Mouse (Mus musculus) neural tube, embryonic 14.5 days (tissue): ENCODE measurements around the gene D630003M21Rik. TPM values are rescaled to one million over a fixed set of nuclear protein-coding genes. Genes with fewer than 3 reads are reported as not detected.

ENCODE experiments used
- ATAC-seq: fragments of 200-750 bp; cut with Nextera tagmentation; 2 replicates; pipeline ENCODE4 v1.8.0; 2017; ENCODE audit warnings: low read depth, mild to moderate bottlenecking, moderate TSS enrichment, moderate library complexity
- H3K27ac ChIP-seq: fragments of 300-500 bp; sonication (generic); 2 replicates; pipeline ENCODE4 v1.5.1; 2014; ENCODE audit warnings: low read depth, mild to moderate bottlenecking, control low read depth, low read length, moderate library complexity, mixed read lengths
- H3K27me3 ChIP-seq: fragments of 300-500 bp; sonication (generic); 2 replicates; pipeline ENCODE4 v1.6.1; 2014; ENCODE audit warnings: low read length; ENCODE audit not compliant: control insufficient read depth, insufficient read depth
- H3K36me3 ChIP-seq: fragments of 300-500 bp; sonication (generic); 2 replicates; pipeline ENCODE4 v1.6.1; 2014; ENCODE audit warnings: low read length, mixed read lengths; ENCODE audit not compliant: control insufficient read depth, insufficient read depth
- H3K4me1 ChIP-seq: fragments of 300-500 bp; sonication (generic); 2 replicates; pipeline ENCODE4 v1.6.1; 2014; ENCODE audit warnings: low read length; ENCODE audit not compliant: control insufficient read depth, insufficient read depth
- H3K4me2 ChIP-seq: fragments of 300-500 bp; sonication (generic); 2 replicates; pipeline ENCODE4 v1.6.1; 2014; ENCODE audit warnings: mild to moderate bottlenecking, low read depth, low read length, control low read depth
- H3K4me3 ChIP-seq: fragments of 300-500 bp; sonication (generic); 2 replicates; pipeline ENCODE4 v1.5.1; 2014; ENCODE audit warnings: low read depth, low read length, control low read depth, mixed read lengths
- H3K9ac ChIP-seq: fragments of 300-500 bp; sonication (generic); replicated peaks from 2 replicates; pipeline ENCODE4 v1.6.1; 2014; ENCODE audit warnings: low read depth, mild to moderate bottlenecking, control low read depth, low read length, mixed read lengths
- H3K9me3 ChIP-seq: fragments of 300-500 bp; sonication (generic); 2 replicates; pipeline ENCODE4 v1.6.1; 2016; ENCODE audit warnings: low read length; ENCODE audit not compliant: control insufficient read depth
- WGBS: fragments of 180-500 bp; shearing (Covaris S2); extraction: QIAGEN DNeasy Blood & Tissue Kit; methylation state at CpG from one replicate; pipeline ENCODE4 v1.1.7; 2014; 5-methylcytosine and 5-hydroxymethylcytosine counted together
- polyA plus RNA-seq: library from polyadenylated mRNA; unstranded; fragments of >200 nt; fragmentation: Nextera tagmentation; extraction: Ambion mirVana; gene quantifications from 2 replicates; pipeline ENCODE4 v1.2.1, GENCODE M21; 2014

The D630003M21Rik gene
- polyA plus RNA-seq, 1 experiment from 2014 or later: 0.94 TPM

GRCm38 (mm10) chr2:158169771-158170170 is 59.3 kb downstream of the D630003M21Rik start:
- H3K27me3 ChIP-seq: no peaks in the 10 kb centered on the region
- H3K4me1 ChIP-seq: no peaks in the 10 kb centered on the region
- no peak overlapping the region for H3K9ac ChIP-seq
- ATAC-seq: no peak
- 92% methylated on average over 7 of the region's 7 CpGs for WGBS
- no peak overlapping the region for H3K27ac ChIP-seq
- no peak overlapping the region for H3K4me2 ChIP-seq
- no peaks in the 10 kb centered on the region for H3K9me3 ChIP-seq
- no peaks in the 10 kb centered on the region for H3K36me3 ChIP-seq
- no peak overlapping the region for H3K4me3 ChIP-seq

GRCm38 (mm10) chr2:158169351-158169750 is 59.7 kb downstream of the D630003M21Rik start:
- Histone ChIP-seq H3K4me1 (no peaks in the 10 kb centered on the region), H3K9ac (no peak overlapping the region), H3K27me3 (no peaks in the 10 kb centered on the region), H3K4me3 (no peak overlapping the region), H3K4me2 (no peak overlapping the region), H3K9me3 (no peaks in the 10 kb centered on the region), H3K27ac (no peak overlapping the region), H3K36me3 (no peaks in the 10 kb centered on the region)
- no peak for ATAC-seq
- 84% methylated on average over 6 of the region's 6 CpGs for WGBS

- no peak for ATAC-seq
- no peaks in the 10 kb centered on the region for H3K36me3 ChIP-seq
- no peak overlapping the region for H3K4me2 ChIP-seq
- no peak overlapping the region for H3K4me3 ChIP-seq
- H3K9ac ChIP-seq: no peak overlapping the region
- no peaks in the 10 kb centered on the region for H3K9me3 ChIP-seq
- H3K27ac ChIP-seq: no peak overlapping the region
- H3K4me1 ChIP-seq: no peaks in the 10 kb centered on the region
- 80% methylated on average over 8 of the region's 8 CpGs for WGBS
- H3K27me3 ChIP-seq: no peaks in the 10 kb centered on the region
These were observed 60.2 kb downstream of the D630003M21Rik start for GRCm38 (mm10) chr2:158168741-158169211.

- H3K9ac ChIP-seq: no peak overlapping the region
- WGBS: 70% methylated on average over 9 of the region's 9 CpGs
- no peaks in the 10 kb centered on the region for H3K4me1 ChIP-seq
- H3K36me3 ChIP-seq: no peaks in the 10 kb centered on the region
- no peak overlapping the region for H3K27ac ChIP-seq
- no peaks in the 10 kb centered on the region for H3K9me3 ChIP-seq
- no peak for ATAC-seq
- no peak overlapping the region for H3K4me2 ChIP-seq
- no peak overlapping the region for H3K4me3 ChIP-seq
- H3K27me3 ChIP-seq: no peaks in the 10 kb centered on the region
These were observed 61.4 kb downstream of the D630003M21Rik start for GRCm38 (mm10) chr2:158167496-158168205.

- WGBS: 86% methylated on average over 7 of the region's 7 CpGs
- no peaks in the 10 kb centered on the region for H3K27me3 ChIP-seq
- H3K36me3 ChIP-seq: no peaks in the 10 kb centered on the region
- no peak overlapping the region for H3K9ac ChIP-seq
- no peak overlapping the region for H3K27ac ChIP-seq
- H3K9me3 ChIP-seq: no peaks in the 10 kb centered on the region
- ATAC-seq: no peak
- H3K4me2 ChIP-seq: no peak overlapping the region
- no peak overlapping the region for H3K4me3 ChIP-seq
- no peaks in the 10 kb centered on the region for H3K4me1 ChIP-seq
These were observed 62.4 kb downstream of the D630003M21Rik start for GRCm38 (mm10) chr2:158166628-158167027.

GRCm38 (mm10) chr2:158165776-158166175 is 63.2 kb downstream of the D630003M21Rik start:
- no peak for ATAC-seq
- H3K27me3 ChIP-seq: no peaks in the 10 kb centered on the region
- no peaks in the 10 kb centered on the region for H3K9me3 ChIP-seq
- no peaks in the 10 kb centered on the region for H3K4me1 ChIP-seq
- H3K36me3 ChIP-seq: no peaks in the 10 kb centered on the region
- 76% methylated on average over 4 of the region's 4 CpGs for WGBS
- H3K4me3 ChIP-seq: no peak overlapping the region
- H3K4me2 ChIP-seq: no peak overlapping the region
- no peak overlapping the region for H3K27ac ChIP-seq
- no peak overlapping the region for H3K9ac ChIP-seq

- no peaks in the 10 kb centered on the region for H3K27me3 ChIP-seq
- H3K36me3 ChIP-seq: no peaks in the 10 kb centered on the region
- no peaks in the 10 kb centered on the region for H3K9me3 ChIP-seq
- H3K4me1 ChIP-seq: no peaks in the 10 kb centered on the region
- H3K27ac ChIP-seq: no peak overlapping the region
- no peak overlapping the region for H3K4me2 ChIP-seq
- ATAC-seq: no peak
- WGBS: 73% methylated on average over 6 of the region's 6 CpGs
- H3K4me3 ChIP-seq: no peak overlapping the region
- H3K9ac ChIP-seq: no peak overlapping the region
These were observed 66.0 kb downstream of the D630003M21Rik start for GRCm38 (mm10) chr2:158163034-158163433.

- no peak for ATAC-seq
- 89% methylated on average over 6 of the region's 6 CpGs for WGBS
- no peaks in the 10 kb centered on the region for H3K4me1 ChIP-seq
These were observed 67.3 kb downstream of the D630003M21Rik start for GRCm38 (mm10) chr2:158161761-158162160.

GRCm38 (mm10) chr2:158159376-158160235 is 69.4 kb downstream of the D630003M21Rik start:
- no peak for ATAC-seq
- H3K36me3 ChIP-seq: no peaks in the 10 kb centered on the region
- no peaks in the 10 kb centered on the region for H3K27me3 ChIP-seq
- H3K4me3 ChIP-seq: no peak overlapping the region
- H3K4me2 ChIP-seq: no peak overlapping the region
- WGBS: 53% methylated on average over 7 of the region's 7 CpGs
- H3K9ac ChIP-seq: no peak overlapping the region
- H3K9me3 ChIP-seq: no peaks in the 10 kb centered on the region
- no peak overlapping the region for H3K27ac ChIP-seq
- H3K4me1 ChIP-seq: no peaks in the 10 kb centered on the region

More at GRCm38 (mm10) chr2:158161761-158162160, 67.3 kb downstream of the D630003M21Rik start:
- no peak overlapping the region for H3K9ac ChIP-seq
- H3K4me2 ChIP-seq: no peak overlapping the region
- no peak overlapping the region for H3K27ac ChIP-seq
- H3K4me3 ChIP-seq: no peak overlapping the region
- H3K9me3 ChIP-seq: no peaks in the 10 kb centered on the region
- H3K36me3 ChIP-seq: no peaks in the 10 kb centered on the region
- H3K27me3 ChIP-seq: no peaks in the 10 kb centered on the region
